Mouse (Mus musculus) small intestine, adult 2 months (tissue): ENCODE results near the gene Strbp.

ENCODE experiments used
- CTCF ChIP-seq: fragments of 200-500 bp; IDR thresholded peaks from 2 replicates; pipeline ENCODE4 v1.5.1; 2012; ENCODE audit warnings: low read depth, mild to moderate bottlenecking, control low read depth, inconsistent platforms, low read length, moderate library complexity, mixed read lengths; ENCODE audit not compliant: insufficient replicate concordance, insufficient read length; ENCODE audit errors: extremely low read depth
- POLR2A ChIP-seq: fragments of 200-500 bp; IDR thresholded peaks from 2 replicates; pipeline ENCODE4 v1.6.1; 2012; ENCODE audit warnings: low read depth, mild to moderate bottlenecking, control low read depth, inconsistent platforms, low read length, moderate library complexity

DNA sequence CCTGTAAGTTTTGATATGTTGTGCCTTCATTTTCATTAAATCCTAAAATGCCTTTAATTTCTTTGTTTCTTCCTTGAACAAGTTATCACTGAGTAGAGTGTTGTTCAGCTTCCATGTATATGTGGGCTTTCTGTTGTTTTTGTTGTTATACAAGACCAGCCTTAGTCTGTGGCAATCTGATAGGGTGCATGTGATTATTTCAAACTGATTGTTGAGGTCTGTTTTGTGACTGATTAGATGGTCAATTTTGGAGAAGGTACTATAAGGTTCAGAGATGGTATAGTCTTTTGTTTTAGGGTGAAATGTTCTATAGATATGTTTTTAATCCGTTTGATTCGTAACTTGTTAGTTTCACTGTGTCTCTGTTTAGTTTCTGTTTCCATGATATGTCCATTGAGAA is 223.6 kb downstream of the Strbp start:
- no peak for TF ChIP-seq CTCF
- no peak for TF ChIP-seq POLR2A
